Mouse (Mus musculus): ENCODE measurements at regions not wholly inside any gene's neighbourhood (a gene's known extent, or its start where the extent isn't known, plus 50 kb on each side); places are given as distances from the start of the nearest gene placed in this dataset.

DNA sequence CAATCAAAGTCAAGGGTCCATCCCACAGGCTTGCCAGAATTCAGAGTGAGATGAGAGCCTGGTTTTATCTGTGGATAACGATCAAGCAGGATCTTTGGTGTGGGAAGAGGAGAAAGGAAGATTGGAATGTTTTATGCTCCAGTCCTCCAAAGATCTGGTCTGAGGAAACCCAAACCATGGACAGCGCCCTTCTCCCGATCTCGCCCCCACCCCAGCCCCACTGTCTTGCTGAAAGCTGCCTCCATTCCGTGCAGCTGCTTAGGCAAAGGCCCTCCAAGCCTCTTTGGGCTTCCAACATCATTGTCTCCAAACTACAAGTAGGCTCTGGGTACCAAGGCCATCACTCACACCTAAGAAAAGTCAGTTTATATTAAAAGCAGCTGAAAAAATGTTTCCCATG is 519.1 kb upstream of the Gulo start:
- Histone ChIP-seq H3K27me3 (ENCODE audit: insufficient read depth, low read length) (no peaks in the 10 kb centered on the region), H3K4me1 (ENCODE audit: insufficient read depth, low read length) (no peaks in the 10 kb centered on the region), H3K27ac (ENCODE audit: low read length) (no peak overlapping the region), H3K4me3 (ENCODE audit: low read length) (no peak overlapping the region), H3K9ac (replicated peaks; ENCODE audit: low read length) (no peak overlapping the region), H3K4me2 (replicated peaks; ENCODE audit: low read depth, low read length) (no peak overlapping the region), H3K36me3 (ENCODE audit: insufficient read depth, low read length) (no peaks in the 10 kb centered on the region), H3K9me3 (ENCODE audit: low read length) (no peaks in the 10 kb centered on the region)
- ATAC-seq (ENCODE audit: low FRiP score, low TSS enrichment), result no peak
- 24% methylated on average over 5 of the region's 5 CpGs for WGBS

DNA sequence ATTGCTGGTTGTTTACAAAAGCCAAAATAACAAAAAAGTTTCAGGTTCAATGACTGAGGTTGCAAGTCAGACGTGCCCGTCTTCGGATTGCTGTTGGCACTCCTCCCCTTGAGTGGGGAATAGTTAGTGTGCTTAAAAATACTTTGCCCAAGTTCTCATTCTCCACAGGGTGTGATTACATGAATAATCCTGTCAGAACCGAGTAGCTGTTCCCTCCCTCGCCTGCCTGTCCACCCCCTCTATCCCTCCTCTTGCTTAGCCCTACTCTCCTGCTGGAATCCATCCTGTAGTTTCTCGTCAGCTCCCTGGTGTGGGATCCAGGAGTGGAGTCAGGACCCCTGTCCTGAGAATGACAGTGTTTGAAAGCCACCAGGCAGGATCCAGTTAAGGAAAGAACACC is 518.1 kb upstream of the Gulo start:
- no peaks in the 10 kb centered on the region for H3K4me1 ChIP-seq (ENCODE audit: insufficient read depth, low read length)
- no peaks in the 10 kb centered on the region for H3K36me3 ChIP-seq (ENCODE audit: insufficient read depth, low read length)
- no peak overlapping the region for H3K4me3 ChIP-seq (ENCODE audit: low read length)
- 50% methylated on average over 6 of the region's 6 CpGs for WGBS
- H3K27ac ChIP-seq (ENCODE audit: low read length), result no peak overlapping the region
- H3K27me3 ChIP-seq (ENCODE audit: insufficient read depth, low read length), result no peaks in the 10 kb centered on the region
- no peak for ATAC-seq (ENCODE audit: low FRiP score, low TSS enrichment)
- H3K9ac ChIP-seq (replicated peaks; ENCODE audit: low read length), result no peak overlapping the region
- H3K9me3 ChIP-seq (ENCODE audit: low read length), result no peaks in the 10 kb centered on the region
- no peak overlapping the region for H3K4me2 ChIP-seq (replicated peaks; ENCODE audit: low read depth, low read length)

DNA sequence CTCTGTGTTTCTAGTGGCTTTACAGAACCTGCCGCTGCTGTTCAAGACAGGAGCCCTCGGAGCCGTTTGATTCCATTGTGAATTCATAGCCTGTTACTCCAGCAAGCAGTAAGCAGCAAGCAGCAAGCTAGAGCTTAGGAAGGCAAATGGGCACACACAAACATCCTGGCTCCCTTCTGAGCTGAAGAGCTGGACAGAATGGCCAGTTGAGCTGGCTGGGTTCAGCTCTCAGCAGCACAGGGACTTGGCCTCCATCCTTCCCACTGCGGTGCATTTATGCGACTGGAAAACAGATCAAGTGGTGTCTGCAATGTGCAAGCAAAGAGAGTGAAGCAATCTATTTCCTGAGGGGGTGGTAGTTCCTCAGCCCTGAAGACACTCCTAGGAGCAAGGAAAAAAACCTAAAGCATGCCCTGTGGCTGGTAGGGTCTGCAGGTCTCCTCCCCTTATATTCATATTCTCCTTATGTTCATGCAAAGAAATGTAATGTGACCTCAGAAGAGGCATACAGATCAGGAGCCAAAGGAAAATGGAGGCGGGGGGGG is 513.9 kb upstream of the Gulo start:
- ATAC-seq (ENCODE audit: low FRiP score, low TSS enrichment), result no peak
- no peak overlapping the region for H3K27ac ChIP-seq (ENCODE audit: low read length)
- no peaks in the 10 kb centered on the region for H3K9me3 ChIP-seq (ENCODE audit: low read length)
- no peaks in the 10 kb centered on the region for H3K27me3 ChIP-seq (ENCODE audit: insufficient read depth, low read length)
- no peaks in the 10 kb centered on the region for H3K4me1 ChIP-seq (ENCODE audit: insufficient read depth, low read length)
- 67% methylated on average over 6 of the region's 6 CpGs for WGBS
- H3K4me2 ChIP-seq (replicated peaks; ENCODE audit: low read depth, low read length), result no peak overlapping the region
- no peak overlapping the region for H3K4me3 ChIP-seq (ENCODE audit: low read length)
- H3K36me3 ChIP-seq (ENCODE audit: insufficient read depth, low read length), result no peaks in the 10 kb centered on the region
- H3K9ac ChIP-seq (replicated peaks; ENCODE audit: low read length), result no peak overlapping the region

DNA sequence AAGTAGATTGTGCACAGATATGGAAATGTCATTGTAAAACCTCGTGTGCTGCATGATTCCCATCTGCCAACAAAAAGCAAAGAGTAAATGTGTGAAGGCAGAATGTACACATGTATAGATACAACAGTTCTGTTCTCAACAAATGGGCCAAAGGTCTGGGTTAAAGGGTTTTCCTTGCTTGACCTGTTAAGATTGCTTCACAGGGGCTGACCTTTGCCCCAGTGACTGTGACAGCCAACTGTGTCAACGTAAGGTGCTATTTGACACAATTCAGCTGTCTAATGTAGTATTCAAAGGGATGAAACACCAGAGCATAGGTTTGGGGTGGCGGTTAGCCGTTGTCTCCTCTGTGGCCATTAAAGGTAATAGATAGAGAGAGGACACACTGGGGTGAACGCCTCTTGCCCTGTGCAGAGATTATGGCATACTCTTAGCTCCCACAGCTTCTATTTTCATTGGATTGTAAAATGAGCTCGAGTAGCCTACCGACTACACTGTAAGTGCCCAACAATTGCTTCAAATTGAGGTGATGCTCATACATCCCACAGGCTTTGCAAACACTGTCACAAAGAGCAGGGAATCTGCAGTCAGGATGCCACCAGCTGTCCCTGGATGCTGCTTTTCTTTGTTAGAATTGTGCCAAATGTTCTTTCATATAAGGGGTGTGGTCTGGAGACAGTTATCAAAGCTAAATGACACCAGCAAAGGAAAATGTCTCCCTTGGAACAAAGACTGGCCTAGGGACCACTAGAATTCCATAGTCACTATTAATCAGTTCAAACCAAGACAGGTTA is 513.0 kb upstream of the Gulo start:
- no peaks in the 10 kb centered on the region for H3K4me1 ChIP-seq (ENCODE audit: insufficient read depth, low read length)
- H3K36me3 ChIP-seq (ENCODE audit: insufficient read depth, low read length), result no peaks in the 10 kb centered on the region
- no peak overlapping the region for H3K4me3 ChIP-seq (ENCODE audit: low read length)
- WGBS, result 38% methylated on average over 7 of the region's 7 CpGs
- H3K9me3 ChIP-seq (ENCODE audit: low read length), result no peaks in the 10 kb centered on the region
- H3K27ac ChIP-seq (ENCODE audit: low read length), result no peak overlapping the region
- H3K9ac ChIP-seq (replicated peaks; ENCODE audit: low read length), result no peak overlapping the region
- ATAC-seq (ENCODE audit: low FRiP score, low TSS enrichment), result no peak
- no peak overlapping the region for H3K4me2 ChIP-seq (replicated peaks; ENCODE audit: low read depth, low read length)
- no peaks in the 10 kb centered on the region for H3K27me3 ChIP-seq (ENCODE audit: insufficient read depth, low read length)

DNA sequence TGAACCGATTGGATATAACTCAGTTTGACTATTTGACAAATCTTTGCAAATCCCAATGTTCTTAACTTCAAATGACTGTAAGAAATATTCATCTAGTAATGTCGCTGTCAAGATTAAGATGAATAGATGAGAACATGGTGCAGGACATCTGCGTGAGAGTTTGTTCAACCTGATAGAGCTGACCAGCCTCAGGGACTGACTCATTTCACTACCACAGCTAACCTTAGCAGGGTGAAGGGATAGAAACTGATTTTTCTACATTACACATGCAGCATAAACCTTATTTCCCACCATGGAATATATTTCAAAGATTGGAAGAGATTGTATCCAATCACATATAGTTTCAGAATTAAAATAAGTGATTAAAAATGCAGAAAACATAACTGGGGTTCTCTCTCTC is 507.8 kb upstream of the Gulo start:
- Histone ChIP-seq H3K9ac (replicated peaks; ENCODE audit: low read length) (no peak overlapping the region), H3K27ac (ENCODE audit: low read length) (no peak overlapping the region), H3K36me3 (ENCODE audit: insufficient read depth, low read length) (no peaks in the 10 kb centered on the region), H3K4me2 (replicated peaks; ENCODE audit: low read depth, low read length) (no peak overlapping the region), H3K27me3 (ENCODE audit: insufficient read depth, low read length) (no peaks in the 10 kb centered on the region), H3K9me3 (ENCODE audit: low read length) (no peaks in the 10 kb centered on the region), H3K4me1 (ENCODE audit: insufficient read depth, low read length) (no peaks in the 10 kb centered on the region), H3K4me3 (ENCODE audit: low read length) (no peak overlapping the region)
- ATAC-seq (ENCODE audit: low FRiP score, low TSS enrichment), result no peak
- 83% methylated on average over 3 of the region's 3 CpGs for WGBS

DNA sequence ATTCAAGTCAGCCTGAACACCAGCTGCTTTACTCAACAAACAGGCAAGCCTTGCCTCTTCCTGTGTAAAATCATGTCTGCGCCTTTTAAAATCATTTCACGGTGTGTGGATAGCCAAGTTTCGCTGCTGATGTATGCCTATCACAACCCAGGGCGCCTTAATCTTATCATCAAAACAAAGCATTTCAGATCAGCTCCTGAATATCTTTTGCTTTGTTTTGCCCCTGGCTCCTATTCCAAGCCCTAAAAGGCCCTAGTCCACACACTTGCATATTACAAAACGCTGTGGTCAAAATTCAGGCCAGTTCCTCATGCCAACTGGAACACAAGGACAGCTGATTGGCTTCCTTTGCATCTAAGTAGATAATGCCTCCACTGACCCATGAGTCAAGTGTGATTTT is 501.7 kb upstream of the Gulo start:
- no peaks in the 10 kb centered on the region for H3K9me3 ChIP-seq (ENCODE audit: low read length)
- no peaks in the 10 kb centered on the region for H3K36me3 ChIP-seq (ENCODE audit: insufficient read depth, low read length)
- no peaks in the 10 kb centered on the region for H3K27me3 ChIP-seq (ENCODE audit: insufficient read depth, low read length)
- H3K9ac ChIP-seq (replicated peaks; ENCODE audit: low read length), result no peak overlapping the region
- WGBS, result 84% methylated on average over 5 of the region's 5 CpGs
- no peaks in the 10 kb centered on the region for H3K4me1 ChIP-seq (ENCODE audit: insufficient read depth, low read length)
- no peak overlapping the region for H3K4me3 ChIP-seq (ENCODE audit: low read length)
- no peak for ATAC-seq (ENCODE audit: low FRiP score, low TSS enrichment)
- H3K27ac ChIP-seq (ENCODE audit: low read length), result no peak overlapping the region
- no peak overlapping the region for H3K4me2 ChIP-seq (replicated peaks; ENCODE audit: low read depth, low read length)

DNA sequence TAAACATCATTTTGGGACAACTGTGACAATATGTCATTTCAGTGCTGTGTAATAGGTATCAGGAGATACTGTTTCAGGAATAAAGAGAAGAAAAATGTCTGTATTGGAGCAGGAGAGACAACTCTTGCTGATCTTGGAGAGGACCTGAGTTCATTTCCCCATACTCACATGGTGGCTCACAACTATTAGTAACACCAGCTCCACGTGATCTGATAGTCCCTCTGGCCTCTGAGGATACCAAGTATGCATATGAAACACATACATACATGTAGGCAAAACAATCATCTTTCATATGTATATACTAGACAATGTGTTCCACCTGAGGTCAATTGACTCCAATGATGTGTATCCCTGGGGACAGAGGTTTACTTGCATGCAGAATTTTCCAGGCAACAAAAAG is 501.2 kb upstream of the Gulo start:
- H3K4me2 ChIP-seq (replicated peaks; ENCODE audit: low read depth, low read length), result no peak overlapping the region
- no peaks in the 10 kb centered on the region for H3K27me3 ChIP-seq (ENCODE audit: insufficient read depth, low read length)
- no peak overlapping the region for H3K4me3 ChIP-seq (ENCODE audit: low read length)
- 55% methylated on average over 1 of the region's 1 CpGs for WGBS
- H3K36me3 ChIP-seq (ENCODE audit: insufficient read depth, low read length), result no peaks in the 10 kb centered on the region
- H3K9ac ChIP-seq (replicated peaks; ENCODE audit: low read length), result no peak overlapping the region
- no peak overlapping the region for H3K27ac ChIP-seq (ENCODE audit: low read length)
- H3K4me1 ChIP-seq (ENCODE audit: insufficient read depth, low read length), result no peaks in the 10 kb centered on the region
- no peaks in the 10 kb centered on the region for H3K9me3 ChIP-seq (ENCODE audit: low read length)
- ATAC-seq (ENCODE audit: low FRiP score, low TSS enrichment), result no peak

DNA sequence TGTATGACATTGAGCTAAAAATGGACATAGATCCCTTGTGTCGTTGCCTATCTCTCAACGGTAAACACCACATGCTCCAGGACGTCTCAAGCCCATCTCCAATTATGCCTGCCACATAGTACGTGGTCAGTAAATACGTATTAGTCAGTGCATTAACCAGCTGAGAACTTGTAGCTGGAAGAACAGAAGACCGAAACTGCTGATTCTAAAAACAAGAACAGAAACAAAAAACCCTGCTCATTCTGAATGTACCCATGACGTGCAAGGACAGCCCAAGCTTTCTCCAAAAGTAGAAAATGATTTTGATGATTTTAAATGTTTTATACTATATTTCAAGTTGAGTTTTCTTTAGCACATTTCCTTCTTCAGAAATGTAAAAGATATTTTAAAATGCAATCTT is 500.7 kb upstream of the Gulo start:
- Histone ChIP-seq H3K9ac (replicated peaks; ENCODE audit: low read length) (no peak overlapping the region), H3K4me3 (ENCODE audit: low read length) (no peak overlapping the region), H3K36me3 (ENCODE audit: insufficient read depth, low read length) (no peaks in the 10 kb centered on the region), H3K4me1 (ENCODE audit: insufficient read depth, low read length) (no peaks in the 10 kb centered on the region), H3K9me3 (ENCODE audit: low read length) (no peaks in the 10 kb centered on the region), H3K4me2 (replicated peaks; ENCODE audit: low read depth, low read length) (no peak overlapping the region), H3K27me3 (ENCODE audit: insufficient read depth, low read length) (no peaks in the 10 kb centered on the region), H3K27ac (ENCODE audit: low read length) (no peak overlapping the region)
- 91% methylated on average over 7 of the region's 7 CpGs for WGBS
- ATAC-seq (ENCODE audit: low FRiP score, low TSS enrichment), result no peak

DNA sequence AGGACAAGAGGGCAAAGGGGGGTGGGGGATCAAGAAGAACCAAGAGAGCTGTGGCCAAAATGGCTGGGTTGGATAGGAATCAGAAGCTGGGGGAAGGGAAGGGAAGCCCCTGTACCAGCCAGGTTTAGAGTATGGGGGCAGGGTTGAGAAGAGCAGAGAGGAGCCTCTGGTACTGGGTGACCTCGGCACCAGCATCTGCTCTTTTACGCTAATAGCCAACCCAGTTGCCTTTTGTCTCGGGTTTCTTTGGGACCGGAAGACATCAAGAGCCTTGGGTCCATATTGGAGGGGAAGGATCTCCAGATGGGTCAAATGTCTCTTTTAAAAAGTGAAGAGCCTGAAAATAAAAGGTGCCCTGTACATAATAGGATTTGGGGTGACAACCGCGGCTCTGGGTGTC is 493.0 kb upstream of the Gulo start:
- no peaks in the 10 kb centered on the region for H3K36me3 ChIP-seq (ENCODE audit: insufficient read depth, low read length)
- H3K27ac ChIP-seq (ENCODE audit: low read length), result no peak overlapping the region
- ATAC-seq (ENCODE audit: low FRiP score, low TSS enrichment), result no peak
- WGBS, result 76% methylated on average over 6 of the region's 6 CpGs
- H3K27me3 ChIP-seq (ENCODE audit: insufficient read depth, low read length), result no peaks in the 10 kb centered on the region
- no peak overlapping the region for H3K4me3 ChIP-seq (ENCODE audit: low read length)
- H3K4me2 ChIP-seq (replicated peaks; ENCODE audit: low read depth, low read length), result no peak overlapping the region
- H3K9me3 ChIP-seq (ENCODE audit: low read length), result no peaks in the 10 kb centered on the region
- H3K4me1 ChIP-seq (ENCODE audit: insufficient read depth, low read length), result peaks cover 8% of the 10 kb centered on the region
- H3K9ac ChIP-seq (replicated peaks; ENCODE audit: low read length), result no peak overlapping the region

DNA sequence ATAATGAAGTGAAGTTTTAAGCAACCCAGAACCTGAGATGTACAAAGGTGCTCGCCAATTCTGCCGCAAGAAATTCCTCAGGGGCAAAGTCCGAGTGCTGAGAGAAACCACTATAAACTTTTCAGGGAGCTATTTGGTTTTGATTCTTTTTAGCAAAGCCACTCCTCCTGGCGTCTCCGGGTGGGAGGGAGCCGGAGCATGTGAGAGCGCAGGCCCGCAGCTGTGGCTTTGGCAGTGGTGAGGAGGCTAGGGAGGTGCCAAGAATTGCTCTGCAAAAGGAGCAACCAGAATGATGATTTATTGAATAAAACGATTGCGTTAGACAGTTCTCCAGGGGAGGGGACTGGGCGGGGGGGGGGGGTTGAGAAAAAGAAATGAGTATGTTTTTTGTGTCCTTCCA is 490.9 kb upstream of the Gulo start:
- ATAC-seq (ENCODE audit: low FRiP score, low TSS enrichment), result peak; percentile 61; the same call in 1 of the 2 replicates
- H3K36me3 ChIP-seq (ENCODE audit: insufficient read depth, low read length), result no peaks in the 10 kb centered on the region
- H3K9me3 ChIP-seq (ENCODE audit: low read length), result no peaks in the 10 kb centered on the region
- no peaks in the 10 kb centered on the region for H3K27me3 ChIP-seq (ENCODE audit: insufficient read depth, low read length)
- WGBS, result 24% methylated on average over 11 of the region's 11 CpGs
- no peak overlapping the region for H3K9ac ChIP-seq (replicated peaks; ENCODE audit: low read length)
- peaks cover 16% of the 10 kb centered on the region for H3K4me1 ChIP-seq (ENCODE audit: insufficient read depth, low read length)
- H3K4me3 ChIP-seq (ENCODE audit: low read length), result no peak overlapping the region
- no peak overlapping the region for H3K27ac ChIP-seq (ENCODE audit: low read length)
- peak overlapping the region; percentile 27 for H3K4me2 ChIP-seq (replicated peaks; ENCODE audit: low read depth, low read length)

All from kidney, embryonic 16.5 days (tissue).